14 mouse cellular contexts compared by ENCODE assay signal in the genomic region with DNA sequence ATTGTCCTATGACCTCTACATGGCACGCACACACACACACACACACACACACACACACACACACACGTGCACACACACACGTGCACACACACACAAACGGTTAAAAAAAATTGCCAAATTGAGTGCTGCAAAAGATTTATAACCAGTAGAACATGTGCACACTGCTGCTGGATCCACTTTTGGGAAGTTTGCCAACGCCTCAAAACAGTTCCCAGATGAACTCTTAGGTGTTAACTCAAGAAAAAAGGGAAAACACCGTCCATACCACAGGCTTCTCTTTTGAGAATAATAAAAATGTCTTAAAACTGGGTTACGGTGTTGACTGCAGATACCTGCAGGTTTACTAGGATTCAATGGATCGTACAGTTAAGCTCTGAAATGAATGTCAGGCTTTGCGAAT.
"Had no signal": no experiment of that assay in that cellular context is flagged by ENCODE, and none has a peak within 500 bp of the region (broad histone marks: within the 10 kb centered on the region; RNA-seq: fewer than 3 reads in every experiment).

No protein-coding gene starts in this region.

- H3K9ac ChIP-seq: liver, embryonic 14.5 days; neural tube, embryonic 12.5 days had no signal

- H3K27me3 ChIP-seq: neural tube, embryonic 12.5 days had no signal

- ATAC-seq: inflammation-experienced regulatory T-cells, adult 6 months had no signal

- H3K4me3 ChIP-seq: layer of hippocampus, adult 2 months; left cerebral cortex, adult 2 months; midbrain, embryonic 10.5 days; myocyte; neural tube, embryonic 12.5 days had no signal

- H3K36me3 ChIP-seq: midbrain, embryonic 10.5 days; neural tube, embryonic 12.5 days had no signal

- DNase-seq: kidney, adult 8-10 months; kidney, postnatal 36 days; lung, adult 18-20 months; lung, postnatal 10 days; lung, postnatal 4 days; midbrain, embryonic 14.5 days; thymus, postnatal 36 days had no signal

- H3K4me1 ChIP-seq: neural tube, embryonic 12.5 days had no signal

- H3K4me2 ChIP-seq: neural tube, embryonic 12.5 days had no signal

- H3K27ac ChIP-seq: layer of hippocampus, adult 2 months; left cerebral cortex, adult 2 months; liver, embryonic 14.5 days; midbrain, embryonic 10.5 days; neural tube, embryonic 12.5 days had no signal

- H3K9me3 ChIP-seq: midbrain, embryonic 10.5 days; neural tube, embryonic 12.5 days had no signal
